Mouse (Mus musculus) adrenal gland, adult 8-10 months (tissue): ENCODE data around the gene Hip1r. TPM values are rescaled to one million over a fixed set of nuclear protein-coding genes. Genes with fewer than 3 reads are reported as not detected.
A peak's percentile ranks its signal among the peaks of the same experiment; 100 is the strongest.

Experiments used
- DNase-seq: peaks from one replicate; pipeline ENCODE4 v3.0.0; 2022
- total RNA-seq, 4 experiments: library from RNA; stranded (reverse); gene quantifications; 2 replicates each; pipeline ENCODE4 v1.2.4; 2022

The Hip1r gene
- total RNA-seq, result 10 to 100 TPM; 13.2 to 29.8 (median 22.8) TPM

- DNase-seq, result peak; percentile 61
Measured at GRCm38 (mm10) chr5:123973299-123974178, at the start of gene Hip1r. Hip1r (plus strand) TSS chr5:123973628.

- no peak for DNase-seq
Measured at GRCm38 (mm10) chr5:123927118-123927517, 46.3 kb upstream of the Hip1r start, which contains the start of gene Gm43518. Gm43518 (plus strand) TSS chr5:123927418.

- peak; percentile 86 for DNase-seq
Measured at GRCm38 (mm10) chr5:123930508-123930989, 42.9 kb upstream of the Hip1r start, which contains the start of gene Ccdc62. Ccdc62 (plus strand) TSS chr5:123930679.

GRCm38 (mm10) chr5:123931131-123931530, 42.3 kb upstream of the Hip1r start:
- no peak for DNase-seq

GRCm38 (mm10) chr5:123932927-123933326, 40.5 kb upstream of the Hip1r start:
- no peak for DNase-seq

- DNase-seq, result no peak
Measured at GRCm38 (mm10) chr5:123933556-123933955, 39.9 kb upstream of the Hip1r start.

GRCm38 (mm10) chr5:123933957-123934591, 39.4 kb upstream of the Hip1r start:
- no peak for DNase-seq

- DNase-seq, result no peak
Measured at GRCm38 (mm10) chr5:123935931-123936330, 37.5 kb upstream of the Hip1r start.

GRCm38 (mm10) chr5:123938479-123938878, 34.9 kb upstream of the Hip1r start:
- DNase-seq, result no peak

- DNase-seq, result no peak
Measured at GRCm38 (mm10) chr5:123946546-123946945, 26.9 kb upstream of the Hip1r start.

GRCm38 (mm10) chr5:123947041-123947761, 26.2 kb upstream of the Hip1r start:
- no peak for DNase-seq

- DNase-seq, result no peak
Measured at GRCm38 (mm10) chr5:123952365-123953045, 20.9 kb upstream of the Hip1r start.

- no peak for DNase-seq
Measured at GRCm38 (mm10) chr5:123957213-123957612, 16.2 kb upstream of the Hip1r start.

- DNase-seq, result no peak
Measured at GRCm38 (mm10) chr5:123959018-123959417, 14.4 kb upstream of the Hip1r start.

- no peak for DNase-seq
Measured at GRCm38 (mm10) chr5:123960129-123960528, 13.3 kb upstream of the Hip1r start.

- no peak for DNase-seq
Measured at GRCm38 (mm10) chr5:123961046-123961445, 12.4 kb upstream of the Hip1r start.

- no peak for DNase-seq
Measured at GRCm38 (mm10) chr5:123964208-123964607, 9.2 kb upstream of the Hip1r start.

GRCm38 (mm10) chr5:123966759-123967158, 6.7 kb upstream of the Hip1r start:
- no peak for DNase-seq

GRCm38 (mm10) chr5:123968468-123968867, 5.0 kb upstream of the Hip1r start:
- DNase-seq, result no peak

GRCm38 (mm10) chr5:123969216-123969615, 4.2 kb upstream of the Hip1r start:
- no peak for DNase-seq

- DNase-seq, result no peak
Measured at GRCm38 (mm10) chr5:123970576-123970975, 2.9 kb upstream of the Hip1r start.

GRCm38 (mm10) chr5:123972453-123972852, 975 bp upstream of the Hip1r start:
- DNase-seq, result no peak
